Comparison of ENCODE assay signal across 10 mouse cellular contexts in the genomic region with DNA sequence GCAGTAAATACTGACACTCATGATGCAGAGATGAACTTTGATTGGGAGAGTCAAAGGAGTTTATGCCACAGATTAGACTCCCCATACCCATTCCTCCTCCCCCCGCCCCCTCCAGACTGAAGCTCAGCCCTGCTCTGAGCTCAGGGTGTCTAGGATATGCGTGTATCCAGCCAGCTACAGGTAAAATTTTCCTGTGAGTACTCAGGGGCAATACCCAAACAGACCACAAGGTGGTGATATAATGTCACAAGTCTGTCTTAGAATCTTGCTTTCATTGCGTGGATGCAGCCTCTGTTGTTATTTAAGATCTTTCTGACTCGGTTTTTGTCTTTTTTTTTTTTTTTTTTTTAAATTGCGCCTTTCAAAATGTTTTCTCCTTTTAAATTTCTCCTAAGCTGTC. TPM values are rescaled to one million over a fixed set of nuclear protein-coding genes. Genes with fewer than 3 reads are reported as not detected.
DNase-seq lines count a peak whose midpoint lies in the region; ATAC-seq and TF ChIP-seq lines count a peak whose summit lies in the region.
"Had no signal": no experiment of that assay in that cellular context is flagged by ENCODE, and none has a peak within 500 bp of the region (broad histone marks: within the 10 kb centered on the region; RNA-seq: fewer than 3 reads in every experiment).

No protein-coding gene starts in this region.

- no peak overlapping the region for H3K4me3 ChIP-seq in liver, embryonic 12.5 days
- no peak overlapping the region for H3K4me3 ChIP-seq in forebrain, embryonic 11.5 days (ENCODE audit: low read depth, low read length)
- H3K4me3 ChIP-seq in hindbrain, postnatal 0 days (ENCODE audit: low read length) = no peak overlapping the region
- H3K4me3 ChIP-seq in midbrain, embryonic 15.5 days = no peak overlapping the region
- no peak overlapping the region for H3K4me3 ChIP-seq in stomach, postnatal 0 days (ENCODE audit: low read depth, low read length)
- H3K4me3 ChIP-seq: embryonic facial prominence, embryonic 13.5 days had no signal

- TF ChIP-seq EP300 in stomach, postnatal 0 days (optimal IDR thresholded peaks at IDR 0.05) = no peak

- peak; percentile 35 for DNase-seq in liver
- DNase-seq in c-Kit-negative CD71-positive TER-119-positive erythroid progenitor cells, embryonic 14.5 days (ENCODE audit: low read depth, low spot score) = peak; percentile 37
- DNase-seq in forebrain, embryonic 11.5 days (ENCODE audit: low spot score) = peak; percentile 78
- DNase-seq in hindbrain, postnatal 0 days (ENCODE audit: low spot score) = peak; percentile 93
- DNase-seq in left cerebral cortex, postnatal 14 days (ENCODE audit: low spot score in 2 of 2) = peak; percentile 85 to 91
- peak; percentile 69 for DNase-seq in stomach, postnatal 0 days (ENCODE audit: low spot score)

- H3K36me3 ChIP-seq in liver, embryonic 12.5 days = peaks cover 1% of the 10 kb centered on the region; the same call in 1 of the 2 replicates
- no peaks in the 10 kb centered on the region for H3K36me3 ChIP-seq in forebrain, embryonic 11.5 days (ENCODE audit: control insufficient read depth, insufficient read depth, low read length)
- no peaks in the 10 kb centered on the region for H3K36me3 ChIP-seq in hindbrain, postnatal 0 days (ENCODE audit: insufficient read depth, low read length)
- no peaks in the 10 kb centered on the region for H3K36me3 ChIP-seq in midbrain, embryonic 15.5 days (replicated peaks)
- H3K36me3 ChIP-seq in stomach, postnatal 0 days (ENCODE audit: control insufficient read depth, insufficient read depth, low read length) = no peaks in the 10 kb centered on the region

- no peak overlapping the region for H3K9ac ChIP-seq in liver, embryonic 12.5 days
- H3K9ac ChIP-seq in forebrain, embryonic 11.5 days (ENCODE audit: low read length) = no peak overlapping the region
- no peak overlapping the region for H3K9ac ChIP-seq in hindbrain, postnatal 0 days (replicated peaks; ENCODE audit: low read length)
- no peak overlapping the region for H3K9ac ChIP-seq in midbrain, embryonic 15.5 days
- H3K9ac ChIP-seq in stomach, postnatal 0 days (ENCODE audit: low read length) = no peak overlapping the region
- H3K9ac ChIP-seq: embryonic facial prominence, embryonic 13.5 days had no signal

- ATAC-seq in liver, embryonic 12.5 days = no peak
- peak; percentile 37; the same call in 1 of the 2 replicates for ATAC-seq in forebrain, embryonic 11.5 days (replicated peaks; ENCODE audit: low FRiP score)
- ATAC-seq in hindbrain, postnatal 0 days = no peak
- ATAC-seq in midbrain, embryonic 15.5 days (replicated peaks) = peak; percentile 71
- no peak for ATAC-seq in stomach, postnatal 0 days (ENCODE audit: low FRiP score, low TSS enrichment)

- no peak overlapping the region for H3K4me2 ChIP-seq in liver, embryonic 12.5 days
- H3K4me2 ChIP-seq in forebrain, embryonic 11.5 days (ENCODE audit: low read depth, low read length, severe bottlenecking) = no peak overlapping the region
- H3K4me2 ChIP-seq in hindbrain, postnatal 0 days (ENCODE audit: low read depth, low read length) = no peak overlapping the region
- H3K4me2 ChIP-seq in midbrain, embryonic 15.5 days = no peak overlapping the region
- H3K4me2 ChIP-seq in stomach, postnatal 0 days (replicated peaks; ENCODE audit: low read depth) = no peak overlapping the region
- H3K4me2 ChIP-seq: embryonic facial prominence, embryonic 13.5 days had no signal

- H3K27me3 ChIP-seq in liver, embryonic 12.5 days (replicated peaks) = no peaks in the 10 kb centered on the region
- H3K27me3 ChIP-seq in forebrain, embryonic 11.5 days (ENCODE audit: control insufficient read depth, insufficient read depth, low read length) = no peaks in the 10 kb centered on the region
- no peaks in the 10 kb centered on the region for H3K27me3 ChIP-seq in hindbrain, postnatal 0 days (ENCODE audit: insufficient read depth, low read length)
- no peaks in the 10 kb centered on the region for H3K27me3 ChIP-seq in midbrain, embryonic 15.5 days (replicated peaks)
- H3K27me3 ChIP-seq in stomach, postnatal 0 days (ENCODE audit: control insufficient read depth, insufficient read depth, low read length) = no peaks in the 10 kb centered on the region

- TF ChIP-seq CTCF in hindbrain, postnatal 0 days (IDR thresholded peaks at IDR 0.05; ENCODE audit: low read depth) = peak; percentile 91
- TF ChIP-seq CTCF in stomach, postnatal 0 days (IDR thresholded peaks at IDR 0.05; ENCODE audit: low read depth) = peak; percentile 90

- peaks cover 11% of the 10 kb centered on the region; the same call in 1 of the 2 replicates for H3K9me3 ChIP-seq in liver, embryonic 12.5 days (replicated peaks)
- H3K9me3 ChIP-seq in forebrain, embryonic 11.5 days (ENCODE audit: control insufficient read depth, low read length) = peaks cover 4% of the 10 kb centered on the region; the same call in 1 of the 2 replicates
- H3K9me3 ChIP-seq in hindbrain, postnatal 0 days (ENCODE audit: low read length) = no peaks in the 10 kb centered on the region
- H3K9me3 ChIP-seq in midbrain, embryonic 15.5 days = no peaks in the 10 kb centered on the region
- H3K9me3 ChIP-seq in stomach, postnatal 0 days (ENCODE audit: control insufficient read depth, low read length) = 0 out of 2 replicates have a peak, but pooled peaks cover 3% of the 10 kb centered on the region

- no peaks in the 10 kb centered on the region for H3K4me1 ChIP-seq in liver, embryonic 12.5 days
- H3K4me1 ChIP-seq in forebrain, embryonic 11.5 days (replicated peaks; ENCODE audit: control insufficient read depth, insufficient read depth, low read length) = no peaks in the 10 kb centered on the region
- H3K4me1 ChIP-seq in hindbrain, postnatal 0 days (ENCODE audit: insufficient read depth, low read length) = no peaks in the 10 kb centered on the region
- no peaks in the 10 kb centered on the region for H3K4me1 ChIP-seq in midbrain, embryonic 15.5 days
- H3K4me1 ChIP-seq in stomach, postnatal 0 days (replicated peaks; ENCODE audit: control insufficient read depth, insufficient read depth) = no peaks in the 10 kb centered on the region

- H3K27ac ChIP-seq in liver, embryonic 12.5 days = no peak overlapping the region
- no peak overlapping the region for H3K27ac ChIP-seq in forebrain, embryonic 11.5 days (ENCODE audit: low read depth, low read length)
- no peak overlapping the region for H3K27ac ChIP-seq in hindbrain, postnatal 0 days
- H3K27ac ChIP-seq in midbrain, embryonic 15.5 days = no peak overlapping the region
- H3K27ac ChIP-seq in stomach, postnatal 0 days (replicated peaks) = no peak overlapping the region
- H3K27ac ChIP-seq: embryonic facial prominence, embryonic 13.5 days; macrophage had no signal

- WGBS in liver, embryonic 12.5 days (ENCODE audit: insufficient replicate concordance) = 7% methylated on average over 5 of the region's 5 CpGs
- 4% methylated on average over 5 of the region's 5 CpGs for WGBS in forebrain, embryonic 11.5 days
- 4% methylated on average over 5 of the region's 5 CpGs for WGBS in hindbrain, postnatal 0 days
- 3% methylated on average over 5 of the region's 5 CpGs for WGBS in midbrain, embryonic 15.5 days
- WGBS in stomach, postnatal 0 days = 2% methylated on average over 5 of the region's 5 CpGs

- intact Hi-C loops in left cerebral cortex, postnatal 14 days (cut with DNase I) = no loop called here

RNA-seq across cellular contexts. Expression of a gene that starts 52.3 kb away (rescaled TPM):
- polyA plus RNA-seq in liver, embryonic 12.5 days (2016; fragmentation: Nextera tagmentation; extraction: Ambion mirVana) = 17.4 and 17.5 TPM in 2 replicates
- polyA plus RNA-seq in forebrain, embryonic 11.5 days (2014; fragmentation: Nextera tagmentation; extraction: Ambion mirVana) = 28.8 and 32.1 TPM in 2 replicates
- 100 and 111 TPM in 2 replicates for total RNA-seq in hindbrain, postnatal 0 days (2014; rRNA removed)
- polyA plus RNA-seq in hindbrain, postnatal 0 days (2015; fragmentation: Nextera tagmentation; extraction: Ambion mirVana) = 31.8 and 33.2 TPM in 2 replicates
- 100 to 1,000 TPM; 161 to 170 TPM for total RNA-seq in left cerebral cortex, postnatal 14 days (2021)
- 45.0 and 50.3 TPM in 2 replicates for polyA plus RNA-seq in midbrain, embryonic 15.5 days (2015; fragmentation: Nextera tagmentation; extraction: Ambion mirVana)
- polyA plus RNA-seq in stomach, postnatal 0 days (2015; fragmentation: Nextera tagmentation; extraction: Ambion mirVana) = 10.7 and 11.0 TPM in 2 replicates

Comparison
In these comparisons a context has a peak if more than half of its experiments do, and no peak if none do; other contexts are left out.
1. DNase-seq: peak in every context shown above with its lines; median percentile 93 in hindbrain, postnatal 0 days; 88 in left cerebral cortex, postnatal 14 days; 78 in forebrain, embryonic 11.5 days; 69 in stomach, postnatal 0 days; 37 in c-Kit-negative CD71-positive TER-119-positive erythroid progenitor cells, embryonic 14.5 days; 35 in liver.
2. ATAC-seq: peak in forebrain, embryonic 11.5 days (single experiment) and midbrain, embryonic 15.5 days (single experiment); none in liver, embryonic 12.5 days (single experiment), hindbrain, postnatal 0 days (single experiment) and stomach, postnatal 0 days (single experiment).